Mouse (Mus musculus): ENCODE results near the gene Fgfr2. TPM values are rescaled to one million over a fixed set of nuclear protein-coding genes. Genes with fewer than 3 reads are reported as not detected.

The Fgfr2 gene
- polyA plus RNA-seq, 1 experiment from 2014 or later: 24.9 TPM

DNA sequence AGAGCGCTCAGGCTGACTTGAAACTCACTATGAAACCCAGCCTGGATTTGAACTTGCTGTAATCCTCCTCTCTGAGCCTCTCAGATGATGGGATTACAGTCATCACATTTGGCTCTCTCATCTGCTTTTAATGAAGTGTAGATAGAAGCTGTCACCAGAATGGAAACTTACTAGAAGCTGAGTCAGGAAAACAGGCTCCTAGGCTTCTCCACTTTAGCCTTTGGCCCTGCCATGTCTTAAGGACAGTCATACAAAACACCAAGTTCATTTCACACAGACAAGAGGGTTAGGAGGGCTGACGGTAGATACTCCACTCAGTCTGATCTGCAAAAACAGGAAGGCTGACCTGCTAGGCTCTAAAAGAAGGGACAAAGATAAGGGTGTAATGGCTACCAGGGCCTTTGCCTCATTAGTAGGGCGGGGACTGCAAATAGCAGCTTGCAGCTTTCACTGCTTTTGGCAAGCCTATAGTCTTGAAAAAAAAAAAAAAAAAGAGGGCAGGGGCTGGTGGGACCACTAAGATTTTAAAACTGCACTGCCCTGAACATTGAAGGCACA, 357.4 kb downstream of the Fgfr2 start:
- H3K4me2 ChIP-seq: no peak overlapping the region
- ATAC-seq (replicated peaks; ENCODE audit: insufficient number of reproducible peaks, low FRiP score, low TSS enrichment): no peak
- WGBS (ENCODE audit: insufficient replicate concordance): 57% methylated on average over 3 of the region's 3 CpGs

DNA sequence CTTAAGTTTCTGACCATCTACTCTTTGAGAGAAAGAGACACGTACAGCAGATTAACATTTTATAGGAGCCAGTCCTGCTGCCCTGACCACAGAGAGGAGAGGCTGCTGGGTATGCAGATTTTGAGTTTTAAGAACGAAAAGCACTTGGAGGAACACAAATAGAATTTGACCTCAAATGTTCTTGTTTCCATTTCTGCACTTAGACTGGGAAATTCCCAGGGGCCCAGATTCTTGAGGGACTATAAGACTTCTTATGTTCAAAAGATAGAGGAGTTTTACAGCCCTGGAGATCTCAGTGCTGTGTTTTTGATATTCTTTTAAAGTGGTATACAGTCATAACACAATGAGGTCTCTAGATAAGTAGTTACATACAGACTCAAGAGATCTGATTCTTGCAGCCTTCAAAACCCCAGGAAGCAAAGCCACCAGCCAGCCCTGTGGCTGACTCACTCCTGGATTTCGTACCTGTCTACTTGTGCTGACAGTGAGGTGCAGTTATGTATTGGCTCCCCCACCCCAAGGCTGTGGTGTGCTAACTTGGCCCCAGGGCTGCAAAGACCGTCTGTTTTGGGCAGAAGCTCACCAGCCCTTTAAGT, 358.2 kb downstream of the Fgfr2 start:
- no peak for ATAC-seq (replicated peaks; ENCODE audit: insufficient number of reproducible peaks, low FRiP score, low TSS enrichment)
- H3K9me3 ChIP-seq (replicated peaks; ENCODE audit: control insufficient read depth, low read length): no peaks in the 10 kb centered on the region
- H3K9ac ChIP-seq (ENCODE audit: low read depth, low read length): no peak overlapping the region
- no peak overlapping the region for H3K4me3 ChIP-seq (ENCODE audit: low read depth, low read length)
- H3K4me2 ChIP-seq: no peak overlapping the region
- 68% methylated on average over 4 of the region's 4 CpGs for WGBS (ENCODE audit: insufficient replicate concordance)
- H3K27me3 ChIP-seq (ENCODE audit: control insufficient read depth, insufficient read depth, low read length): no peaks in the 10 kb centered on the region
- H3K27ac ChIP-seq (ENCODE audit: low read depth, low read length): no peak overlapping the region
- no peaks in the 10 kb centered on the region; the same call in 1 of the 2 replicates for H3K36me3 ChIP-seq (ENCODE audit: control insufficient read depth, insufficient read depth, low read length)
- peaks cover 20% of the 10 kb centered on the region for H3K4me1 ChIP-seq (ENCODE audit: control insufficient read depth, insufficient read depth, low read length)

More for the DNA sequence above, 357.4 kb downstream of the Fgfr2 start:
- 0 out of 2 replicates have a peak, but pooled peaks cover 2% of the 10 kb centered on the region for H3K27me3 ChIP-seq (ENCODE audit: control insufficient read depth, insufficient read depth, low read length)
- no peaks in the 10 kb centered on the region for H3K9me3 ChIP-seq (replicated peaks; ENCODE audit: control insufficient read depth, low read length)
- H3K27ac ChIP-seq (ENCODE audit: low read depth, low read length): peak overlapping the region; percentile 65
- H3K4me1 ChIP-seq (ENCODE audit: control insufficient read depth, insufficient read depth, low read length): peaks cover 20% of the 10 kb centered on the region
- H3K9ac ChIP-seq (ENCODE audit: low read depth, low read length): no peak overlapping the region
- no peak overlapping the region for H3K4me3 ChIP-seq (ENCODE audit: low read depth, low read length)
- peaks cover 2% of the 10 kb centered on the region; the same call in 1 of the 2 replicates for H3K36me3 ChIP-seq (ENCODE audit: control insufficient read depth, insufficient read depth, low read length)

DNA sequence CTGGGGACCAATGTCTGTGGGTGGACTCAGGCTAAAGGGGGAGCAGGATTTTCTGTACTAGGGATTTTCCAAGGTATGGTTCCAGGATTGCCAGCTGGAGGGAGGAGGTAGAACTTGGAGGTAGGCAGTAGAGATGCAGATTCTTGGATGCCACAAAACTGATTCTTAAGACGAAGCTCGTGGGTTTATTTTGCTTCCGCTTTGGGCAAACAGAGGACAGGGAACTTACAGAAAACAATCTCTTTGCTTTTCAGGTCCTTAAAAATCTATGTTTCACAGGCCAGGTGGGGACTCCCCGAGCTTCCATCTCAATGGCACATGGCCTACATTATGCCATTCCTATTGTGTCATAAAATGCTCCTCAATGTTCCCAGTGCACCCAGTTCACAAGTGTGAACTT, 358.8 kb downstream of the Fgfr2 start:
- no peak for ATAC-seq (replicated peaks; ENCODE audit: insufficient number of reproducible peaks, low FRiP score, low TSS enrichment)
- Histone ChIP-seq H3K4me3 (ENCODE audit: low read depth, low read length) (no peak overlapping the region), H3K9me3 (replicated peaks; ENCODE audit: control insufficient read depth, low read length) (no peaks in the 10 kb centered on the region), H3K4me1 (ENCODE audit: control insufficient read depth, insufficient read depth, low read length) (peaks cover 20% of the 10 kb centered on the region), H3K9ac (ENCODE audit: low read depth, low read length) (no peak overlapping the region), H3K36me3 (ENCODE audit: control insufficient read depth, insufficient read depth, low read length) (peaks cover 3% of the 10 kb centered on the region; the same call in 1 of the 2 replicates), H3K27me3 (ENCODE audit: control insufficient read depth, insufficient read depth, low read length) (no peaks in the 10 kb centered on the region), H3K4me2 (no peak overlapping the region), H3K27ac (ENCODE audit: low read depth, low read length) (no peak overlapping the region)
- 87% methylated on average over 4 of the region's 4 CpGs for WGBS (ENCODE audit: insufficient replicate concordance)

- peaks cover 20% of the 10 kb centered on the region for H3K4me1 ChIP-seq (ENCODE audit: control insufficient read depth, insufficient read depth, low read length)
- H3K9ac ChIP-seq (ENCODE audit: low read depth, low read length): no peak overlapping the region
- H3K27me3 ChIP-seq (ENCODE audit: control insufficient read depth, insufficient read depth, low read length): no peaks in the 10 kb centered on the region
- WGBS (ENCODE audit: insufficient replicate concordance): 82% methylated on average over 5 of the region's 5 CpGs
- no peaks in the 10 kb centered on the region for H3K9me3 ChIP-seq (replicated peaks; ENCODE audit: control insufficient read depth, low read length)
- H3K27ac ChIP-seq (ENCODE audit: low read depth, low read length): no peak overlapping the region
- no peak for ATAC-seq (replicated peaks; ENCODE audit: insufficient number of reproducible peaks, low FRiP score, low TSS enrichment)
- H3K36me3 ChIP-seq (ENCODE audit: control insufficient read depth, insufficient read depth, low read length): peaks cover 7% of the 10 kb centered on the region; the same call in 1 of the 2 replicates
- no peak overlapping the region for H3K4me3 ChIP-seq (ENCODE audit: low read depth, low read length)
- H3K4me2 ChIP-seq: no peak overlapping the region
Measured at GRCm38 (mm10) chr7:132763911-132764310, 359.2 kb downstream of the Fgfr2 start.

GRCm38 (mm10) chr7:132763351-132763750, 359.8 kb downstream of the Fgfr2 start:
- no peak overlapping the region for H3K9ac ChIP-seq (ENCODE audit: low read depth, low read length)
- WGBS (ENCODE audit: insufficient replicate concordance): 86% methylated on average over 6 of the region's 6 CpGs

DNA sequence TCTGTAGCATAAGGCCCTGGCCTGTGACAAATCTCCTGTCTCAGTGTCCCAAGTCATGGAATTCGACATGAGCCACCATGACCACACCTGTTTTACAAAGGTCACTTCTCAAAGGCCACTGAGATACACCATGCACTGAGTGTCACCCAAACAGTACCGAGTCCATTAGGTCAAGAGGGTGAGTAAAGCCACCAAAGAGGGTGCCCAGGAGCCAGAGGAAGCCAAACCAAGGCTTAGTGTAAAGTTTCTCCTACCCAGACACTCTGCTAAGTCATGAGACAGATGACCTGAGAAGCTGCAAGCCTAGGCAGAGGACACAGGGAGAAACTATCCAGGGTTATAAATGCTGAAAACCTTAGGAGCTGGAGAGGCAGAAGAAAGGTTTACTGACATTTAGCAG, 361.7 kb downstream of the Fgfr2 start:
- peaks cover 18% of the 10 kb centered on the region; the same call in 1 of the 2 replicates for H3K36me3 ChIP-seq (ENCODE audit: control insufficient read depth, insufficient read depth, low read length)
- 83% methylated on average over 2 of the region's 2 CpGs for WGBS (ENCODE audit: insufficient replicate concordance)
- no peak for ATAC-seq (replicated peaks; ENCODE audit: insufficient number of reproducible peaks, low FRiP score, low TSS enrichment)

More at GRCm38 (mm10) chr7:132763351-132763750, 359.8 kb downstream of the Fgfr2 start:
- Histone ChIP-seq H3K9me3 (replicated peaks; ENCODE audit: control insufficient read depth, low read length) (no peaks in the 10 kb centered on the region), H3K4me2 (no peak overlapping the region), H3K36me3 (ENCODE audit: control insufficient read depth, insufficient read depth, low read length) (peaks cover 10% of the 10 kb centered on the region; the same call in 1 of the 2 replicates), H3K27ac (ENCODE audit: low read depth, low read length) (no peak overlapping the region), H3K4me1 (ENCODE audit: control insufficient read depth, insufficient read depth, low read length) (peaks cover 20% of the 10 kb centered on the region), H3K27me3 (ENCODE audit: control insufficient read depth, insufficient read depth, low read length) (no peaks in the 10 kb centered on the region), H3K4me3 (ENCODE audit: low read depth, low read length) (no peak overlapping the region)
- no peak for ATAC-seq (replicated peaks; ENCODE audit: insufficient number of reproducible peaks, low FRiP score, low TSS enrichment)

DNA sequence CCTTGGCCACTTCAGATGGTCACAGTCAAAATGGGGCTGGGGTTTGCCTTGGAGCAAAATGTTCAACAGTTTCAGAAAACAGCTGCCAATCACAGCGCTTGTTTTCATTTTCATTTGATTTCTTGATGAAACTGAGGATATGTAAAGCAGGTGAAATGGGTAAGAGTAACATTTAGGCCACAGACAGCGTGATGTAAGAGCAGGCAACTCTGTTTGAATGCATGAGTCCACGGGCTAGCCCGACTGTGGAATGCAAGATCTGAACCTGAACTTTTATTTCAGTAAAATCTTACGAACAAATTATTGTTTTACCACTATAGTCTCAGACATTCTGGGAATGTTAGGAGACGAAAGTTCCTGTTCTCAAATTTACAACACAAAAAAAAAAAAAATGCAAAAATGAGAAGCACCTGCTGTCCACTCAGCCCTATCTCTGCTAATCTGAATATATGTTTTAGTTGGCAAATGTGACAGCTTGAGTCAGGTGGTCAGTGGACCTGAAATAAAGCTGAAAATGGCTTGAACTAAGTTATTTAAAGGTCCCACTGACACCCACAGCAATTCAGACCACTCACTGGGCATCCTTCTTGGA, 362.5 kb downstream of the Fgfr2 start:
- Histone ChIP-seq H3K27me3 (ENCODE audit: control insufficient read depth, insufficient read depth, low read length) (no peaks in the 10 kb centered on the region), H3K9ac (ENCODE audit: low read depth, low read length) (no peak overlapping the region), H3K4me2 (no peak overlapping the region), H3K4me1 (ENCODE audit: control insufficient read depth, insufficient read depth, low read length) (peaks cover 12% of the 10 kb centered on the region), H3K9me3 (replicated peaks; ENCODE audit: control insufficient read depth, low read length) (no peaks in the 10 kb centered on the region), H3K27ac (ENCODE audit: low read depth, low read length) (no peak overlapping the region), H3K36me3 (ENCODE audit: control insufficient read depth, insufficient read depth, low read length) (peaks cover 18% of the 10 kb centered on the region; the same call in 1 of the 2 replicates), H3K4me3 (ENCODE audit: low read depth, low read length) (no peak overlapping the region)
- no peak for ATAC-seq (replicated peaks; ENCODE audit: insufficient number of reproducible peaks, low FRiP score, low TSS enrichment)
- 86% methylated on average over 6 of the region's 6 CpGs for WGBS (ENCODE audit: insufficient replicate concordance)

More for the DNA sequence above, 361.7 kb downstream of the Fgfr2 start:
- H3K4me3 ChIP-seq (ENCODE audit: low read depth, low read length): no peak overlapping the region
- H3K9ac ChIP-seq (ENCODE audit: low read depth, low read length): no peak overlapping the region
- no peak overlapping the region for H3K27ac ChIP-seq (ENCODE audit: low read depth, low read length)
- no peak overlapping the region for H3K4me2 ChIP-seq
- no peaks in the 10 kb centered on the region for H3K9me3 ChIP-seq (replicated peaks; ENCODE audit: control insufficient read depth, low read length)
- no peaks in the 10 kb centered on the region for H3K27me3 ChIP-seq (ENCODE audit: control insufficient read depth, insufficient read depth, low read length)
- H3K4me1 ChIP-seq (ENCODE audit: control insufficient read depth, insufficient read depth, low read length): peaks cover 15% of the 10 kb centered on the region

GRCm38 (mm10) chr7:132759926-132760325, 363.2 kb downstream of the Fgfr2 start:
- H3K9me3 ChIP-seq (replicated peaks; ENCODE audit: control insufficient read depth, low read length): no peaks in the 10 kb centered on the region
- peaks cover 9% of the 10 kb centered on the region for H3K4me1 ChIP-seq (ENCODE audit: control insufficient read depth, insufficient read depth, low read length)
- peaks cover 18% of the 10 kb centered on the region; the same call in 1 of the 2 replicates for H3K36me3 ChIP-seq (ENCODE audit: control insufficient read depth, insufficient read depth, low read length)
- H3K4me2 ChIP-seq: no peak overlapping the region
- H3K9ac ChIP-seq (ENCODE audit: low read depth, low read length): no peak overlapping the region
- H3K27ac ChIP-seq (ENCODE audit: low read depth, low read length): no peak overlapping the region
- no peak for ATAC-seq (replicated peaks; ENCODE audit: insufficient number of reproducible peaks, low FRiP score, low TSS enrichment)
- H3K27me3 ChIP-seq (ENCODE audit: control insufficient read depth, insufficient read depth, low read length): no peaks in the 10 kb centered on the region
- WGBS (ENCODE audit: insufficient replicate concordance): 89% methylated on average over 6 of the region's 6 CpGs
- H3K4me3 ChIP-seq (ENCODE audit: low read depth, low read length): no peak overlapping the region

Data from heart, embryonic 11.5 days (tissue).